Mouse (Mus musculus) testis, postnatal 14 days (tissue): ENCODE measurements at regions not wholly inside any gene's neighbourhood (a gene's known extent, or its start where the extent isn't known, plus 50 kb on each side); places are given as distances from the start of the nearest gene placed in this dataset.

ENCODE experiments used
- DNase-seq: peaks from one replicate; pipeline ENCODE4 v3.0.0; 2021; ENCODE audit warnings: low spot score

DNA sequence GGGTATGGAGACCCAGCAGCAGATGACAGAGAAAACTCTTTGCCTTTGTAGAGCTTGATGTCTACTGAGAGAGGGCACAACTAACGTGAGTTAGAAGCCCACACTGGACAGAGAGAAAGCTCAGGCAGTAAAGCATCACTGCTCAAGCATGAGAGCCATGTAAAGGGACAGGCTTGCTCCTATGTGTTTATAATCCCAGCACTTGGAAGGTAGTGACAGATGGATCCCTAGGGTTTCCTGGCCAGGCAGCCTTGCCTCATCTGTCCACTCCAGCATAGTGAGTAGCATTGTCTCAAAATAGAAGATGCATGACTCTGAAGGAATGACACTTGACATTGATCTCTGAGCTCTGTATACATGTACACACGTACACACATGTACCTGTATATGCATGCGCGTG, 55.9 kb upstream of the Cnksr3 start:
- no peak for DNase-seq

DNA sequence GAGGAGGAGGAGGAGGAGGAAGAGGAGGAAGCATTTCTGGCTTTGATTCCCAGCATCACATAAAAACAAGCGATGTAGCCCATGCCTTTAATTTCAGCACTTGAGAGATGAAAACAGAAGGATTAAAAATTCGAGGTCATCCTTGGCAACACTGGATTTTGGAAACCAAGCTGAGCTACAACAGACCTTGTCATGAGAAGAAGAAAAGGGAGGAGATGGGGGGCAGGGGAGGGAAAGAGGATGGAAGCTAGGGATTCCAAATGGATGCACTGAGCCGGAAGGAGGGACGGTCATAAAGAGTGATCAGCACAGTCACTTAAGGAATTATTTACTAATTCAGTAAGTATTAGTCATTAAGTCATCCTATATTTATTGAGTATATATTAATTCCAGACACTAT, 55.1 kb upstream of the Cnksr3 start:
- DNase-seq, result no peak

- no peak for DNase-seq
Measured at GRCm38 (mm10) chr10:7265412-7265811, 53.4 kb upstream of the Cnksr3 start.

DNA sequence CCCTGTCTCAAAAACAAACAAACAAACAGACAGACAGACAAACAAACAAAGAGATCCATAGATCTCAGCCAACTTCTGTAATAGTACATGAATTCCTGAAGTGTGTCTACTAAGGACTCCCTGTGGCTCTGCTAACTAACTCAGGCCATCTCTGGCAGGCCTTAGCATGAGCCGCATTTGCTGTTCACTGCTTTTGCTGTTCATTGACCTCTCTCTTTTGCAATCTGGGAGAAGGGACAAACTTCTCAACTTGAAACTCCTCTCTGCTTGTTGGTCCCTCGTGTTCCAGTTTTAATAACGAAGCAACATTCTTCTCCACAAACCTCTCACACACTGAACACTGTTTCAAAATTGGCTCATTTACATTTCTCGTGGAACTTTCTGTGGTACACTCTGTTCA, 52.7 kb upstream of the Cnksr3 start:
- no peak for DNase-seq
